Mouse (Mus musculus): Measurements from ENCODE around the gene Galnt13.
A peak's percentile ranks its signal among the peaks of the same experiment; 100 is the strongest.
"Not testable (repeated sequence)": the region's sequence is repeated elsewhere in the genome, so short reads cannot be mapped to it uniquely, and the experiment has no call there.

Gene Galnt13

DNA sequence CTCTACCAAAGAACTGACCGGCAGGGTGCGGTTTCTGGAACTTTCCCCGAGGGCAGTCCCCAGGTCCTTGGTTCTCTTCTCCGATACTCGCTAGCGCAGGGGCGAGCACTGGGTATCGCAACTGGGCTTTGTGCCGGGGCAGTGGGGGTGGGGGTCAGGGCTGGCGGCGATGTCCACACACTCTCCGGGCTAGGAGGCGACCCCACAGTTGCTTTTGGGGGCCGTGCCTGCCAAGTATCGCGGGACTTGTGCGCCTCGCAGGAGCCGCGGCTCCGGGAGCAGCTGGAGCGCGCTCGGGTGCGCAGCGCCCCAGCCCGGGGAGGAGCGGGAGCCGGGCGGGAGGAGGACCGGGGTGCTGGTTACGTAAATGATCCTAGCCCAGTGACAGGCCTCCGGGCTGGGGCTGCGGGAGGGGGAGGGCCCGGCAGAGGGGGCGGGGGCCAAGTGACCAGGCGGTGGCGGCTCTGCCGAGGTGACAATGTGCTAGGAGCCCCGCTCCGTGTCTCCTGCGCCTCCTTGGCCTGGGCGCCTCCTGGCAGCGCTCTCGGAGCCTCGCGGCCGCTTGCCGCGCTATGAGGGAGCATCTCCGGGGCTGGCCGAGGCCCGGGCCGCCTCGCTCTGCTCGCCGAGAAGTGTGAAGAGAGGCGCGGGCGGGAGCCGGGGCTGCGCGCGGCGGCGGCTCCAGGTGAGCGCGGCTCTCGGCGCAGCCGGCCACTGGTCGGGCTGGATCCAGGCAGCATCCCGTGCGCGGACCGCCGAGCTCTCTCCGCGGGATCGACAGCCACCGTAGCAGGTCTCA is at the start of gene Galnt13:
Gene Galnt13, plus strand, starts transcription at position 381 of the 799 bp plus-strand sequence.
- peak; percentile 12 for DNase-seq (ENCODE audit: low spot score)

DNA sequence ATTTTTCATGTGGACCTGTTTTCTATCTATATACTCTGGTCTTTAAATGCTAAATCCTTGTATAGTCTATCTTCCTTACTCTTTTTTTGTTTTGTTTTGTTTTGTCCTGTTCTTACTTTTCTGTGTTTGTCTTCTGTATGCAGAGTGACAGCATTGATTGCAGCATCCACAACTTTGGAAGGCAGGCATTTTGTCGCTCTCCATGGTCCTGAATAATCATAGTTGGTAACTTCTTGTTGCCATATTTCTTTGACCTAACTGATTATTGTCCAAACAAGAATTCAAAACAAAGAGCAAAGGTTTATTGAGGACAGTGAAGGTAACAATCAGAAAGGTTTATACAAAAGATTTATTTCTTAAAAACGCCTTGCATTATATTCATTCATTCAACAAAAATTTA is 5.1 kb upstream of the Galnt13 start:
- DNase-seq (ENCODE audit: low spot score): no peak

DNA sequence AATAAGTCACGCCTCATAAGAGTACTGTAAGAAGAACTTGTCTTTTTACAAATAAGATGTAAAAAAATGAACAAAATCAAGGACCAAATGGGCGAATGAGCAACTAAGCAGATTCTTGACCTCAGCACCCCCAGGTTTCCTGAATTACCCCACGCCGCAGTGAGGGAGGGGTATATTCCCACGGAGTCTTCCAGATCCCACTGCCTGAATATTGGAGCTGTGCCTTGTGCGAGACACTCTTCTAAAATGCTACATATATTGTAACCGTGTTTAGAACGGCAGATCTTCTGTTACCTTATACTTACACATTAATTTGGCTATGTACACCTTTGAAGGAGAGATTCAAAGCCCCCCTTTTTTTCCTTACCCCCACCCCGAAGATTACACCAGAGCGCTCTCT is 737 bp upstream of the Galnt13 start:
- no peak for DNase-seq (ENCODE audit: low spot score)

DNA sequence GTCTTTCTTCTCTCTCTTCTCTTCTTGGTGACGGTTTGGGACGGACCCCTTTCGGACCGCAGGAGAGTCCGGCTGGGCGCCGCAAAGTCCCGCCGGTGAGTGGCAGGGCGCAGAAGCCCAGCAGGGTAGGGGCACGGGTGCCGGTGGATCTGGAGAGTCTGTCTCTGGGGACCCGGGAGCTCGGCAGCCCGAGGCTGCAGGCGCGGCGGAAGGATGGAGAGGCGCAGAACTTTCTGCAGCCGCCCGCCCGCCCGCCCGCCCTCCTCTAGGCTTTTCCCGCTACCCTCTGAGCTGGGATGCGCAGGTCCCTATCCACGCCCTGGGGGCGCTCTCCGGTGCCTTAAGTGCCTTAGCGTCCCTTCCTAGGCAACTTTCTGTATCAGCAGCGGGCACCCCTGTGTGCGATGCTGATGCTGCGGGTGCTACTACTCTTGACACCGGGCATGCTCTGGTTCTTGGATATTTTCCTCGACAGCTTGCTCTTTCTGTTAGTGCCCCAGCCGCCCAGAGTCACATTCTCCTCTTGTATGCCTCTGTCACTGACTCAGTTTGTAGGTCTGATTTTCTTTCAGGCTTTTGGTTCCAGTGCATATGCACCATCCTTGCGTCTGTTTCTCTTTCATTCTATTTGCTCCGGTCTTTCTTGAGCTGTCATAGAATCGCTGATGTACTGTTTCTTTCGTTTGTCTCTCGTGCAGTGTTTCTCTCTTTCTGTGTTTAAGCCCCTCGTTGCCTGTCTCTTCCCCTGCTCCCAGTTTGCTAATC is 801 bp downstream of the Galnt13 start:
- no peak for DNase-seq (ENCODE audit: low spot score)

DNA sequence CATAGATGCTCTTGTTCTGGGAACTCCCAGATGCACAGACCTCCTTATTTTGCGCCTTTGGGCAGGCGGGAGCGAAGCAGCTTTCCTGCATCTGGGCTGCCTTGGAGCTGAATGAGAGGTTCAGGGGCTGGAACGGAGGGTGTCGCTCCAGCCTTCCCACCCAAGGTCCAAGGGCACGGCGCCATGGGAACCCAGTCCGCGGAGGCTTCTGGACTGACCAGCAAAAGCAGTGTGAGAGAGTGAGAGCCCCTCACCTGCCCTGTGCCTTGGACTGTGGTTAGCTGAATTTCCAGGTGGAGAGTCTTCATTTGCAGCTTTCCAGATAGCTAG is 1.3 kb downstream of the Galnt13 start:
- no peak for DNase-seq (ENCODE audit: low spot score)

DNA sequence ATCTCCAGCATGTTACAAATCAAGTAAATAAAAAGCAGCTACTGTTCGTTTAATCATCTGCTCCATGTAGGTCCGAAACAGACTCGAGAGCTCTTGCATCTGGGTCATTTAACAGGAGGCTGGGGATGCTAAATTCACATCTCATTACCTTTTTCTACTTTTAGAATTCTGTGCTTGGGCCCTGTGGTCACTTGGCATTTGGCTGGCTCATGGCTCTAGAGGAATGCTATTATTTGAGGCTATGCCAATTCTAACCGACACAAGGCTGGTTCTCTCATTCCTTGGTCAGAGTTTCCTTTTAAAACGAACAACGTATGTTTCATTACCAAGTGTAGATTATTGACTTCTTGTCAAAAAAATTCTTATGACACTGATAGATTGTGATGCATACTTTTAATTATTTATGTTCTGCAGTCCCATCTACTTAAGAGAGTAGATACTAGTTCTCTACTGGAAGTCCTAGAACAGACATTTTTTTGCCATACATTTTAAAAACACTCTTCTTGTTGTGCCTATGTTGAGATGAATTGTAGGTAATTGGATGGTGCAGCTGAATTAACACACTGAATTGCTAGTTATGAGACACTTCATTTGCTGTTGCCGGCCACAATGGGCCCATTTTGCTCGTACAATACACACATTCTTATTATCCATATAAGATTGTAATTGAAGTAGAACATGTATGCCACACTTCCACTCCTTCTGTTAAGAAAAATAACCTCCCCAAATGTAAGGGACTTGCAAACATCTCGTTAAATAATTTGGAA is 6.8 kb downstream of the Galnt13 start:
- no peak for DNase-seq (ENCODE audit: low spot score)

DNA sequence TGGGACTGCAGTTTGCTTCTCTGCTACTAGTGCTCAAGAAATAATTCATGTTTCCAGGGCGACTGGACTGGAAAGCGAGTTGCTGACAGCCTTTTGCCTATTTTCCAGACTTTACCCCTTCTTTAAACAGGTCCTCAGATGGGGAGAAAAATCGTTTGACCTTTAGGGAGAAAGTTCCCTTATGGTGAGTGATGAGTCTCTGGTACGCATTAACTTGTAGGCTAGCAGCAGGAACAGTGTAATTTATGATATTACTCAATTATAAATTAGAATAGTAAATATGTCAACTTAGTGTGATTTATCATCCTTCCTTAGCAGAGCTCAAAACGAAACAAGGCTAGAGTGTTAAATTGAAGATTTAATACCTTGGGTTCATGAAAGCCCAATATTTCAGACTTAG is 47.3 kb downstream of the Galnt13 start:
- DNase-seq (ENCODE audit: low spot score): no peak

DNA sequence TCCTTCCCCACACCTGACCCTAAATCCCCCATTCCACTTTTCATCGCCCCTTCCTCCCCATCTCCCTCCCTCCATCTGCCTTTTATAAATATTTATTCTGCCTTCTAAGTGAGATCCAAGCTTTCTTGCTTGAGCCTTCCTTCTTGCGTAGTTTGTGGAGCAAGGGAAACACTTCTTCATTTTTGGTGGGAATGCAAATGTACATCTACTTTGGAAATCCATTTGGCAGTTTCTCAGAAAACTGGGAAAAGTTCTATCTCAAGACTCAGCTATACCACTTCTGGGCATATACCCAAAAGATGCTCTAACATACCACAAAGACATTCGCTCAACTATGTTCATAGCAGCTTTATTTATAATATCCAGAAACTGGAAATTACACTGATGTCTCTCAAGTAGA is 86.9 kb downstream of the Galnt13 start:
- no peak for DNase-seq (ENCODE audit: low spot score)

DNA sequence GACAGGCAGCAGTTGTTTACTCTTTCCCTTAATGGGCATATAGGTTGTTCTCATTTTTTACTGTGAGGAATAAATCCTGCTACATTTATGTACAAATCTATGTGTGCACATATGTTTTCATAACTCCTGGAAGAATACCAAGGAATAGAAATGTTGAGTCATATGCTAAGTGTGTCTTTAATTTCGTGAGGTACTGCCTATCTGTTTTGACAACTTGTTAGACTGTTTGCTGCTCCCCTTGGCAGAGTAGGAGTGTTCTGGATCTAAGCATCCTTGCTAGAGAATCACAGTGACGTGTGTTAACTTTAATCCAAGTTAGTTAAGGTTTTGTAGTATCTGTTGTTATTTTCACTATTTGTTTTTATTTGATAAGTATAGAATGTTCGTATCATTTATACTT is 91.0 kb downstream of the Galnt13 start:
- no peak for DNase-seq (ENCODE audit: low spot score)

DNA sequence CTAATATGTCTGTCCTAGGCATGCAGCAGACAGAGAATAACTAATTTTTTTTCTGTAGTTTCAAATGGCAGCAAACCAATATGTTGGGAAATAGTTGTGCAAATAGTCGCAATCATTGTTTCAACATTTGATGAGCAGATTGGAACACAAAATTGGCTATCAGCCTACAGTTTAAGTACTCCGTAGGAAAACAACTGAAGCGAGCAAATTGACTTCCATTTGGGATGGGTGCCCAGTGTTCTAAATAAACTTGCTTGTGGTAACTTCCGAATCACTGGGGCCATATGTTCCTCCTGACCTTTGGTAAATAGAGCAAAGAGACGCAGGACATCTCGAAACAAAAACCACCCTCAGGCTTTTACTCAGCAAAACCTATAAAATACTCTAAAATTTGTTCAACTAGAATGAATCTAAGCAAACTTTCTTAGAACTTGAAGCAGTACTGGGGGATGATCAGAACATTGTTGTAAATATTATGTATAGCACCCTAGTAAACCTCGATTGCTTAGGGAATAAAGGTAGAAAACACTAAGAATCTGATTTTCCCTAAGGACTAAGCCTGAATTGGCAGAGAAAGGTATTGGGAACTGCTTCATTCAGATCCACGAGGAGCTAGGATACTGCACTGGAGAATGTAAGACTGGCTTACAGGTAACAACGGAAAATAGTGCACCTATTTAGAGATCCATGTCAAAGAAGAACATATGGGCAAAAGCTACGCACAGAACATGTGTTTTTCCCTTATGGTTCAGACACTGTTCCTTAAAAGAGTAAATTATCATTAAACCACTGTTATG is 122.4 kb downstream of the Galnt13 start:
- DNase-seq (ENCODE audit: low spot score): peak; percentile 8

DNA sequence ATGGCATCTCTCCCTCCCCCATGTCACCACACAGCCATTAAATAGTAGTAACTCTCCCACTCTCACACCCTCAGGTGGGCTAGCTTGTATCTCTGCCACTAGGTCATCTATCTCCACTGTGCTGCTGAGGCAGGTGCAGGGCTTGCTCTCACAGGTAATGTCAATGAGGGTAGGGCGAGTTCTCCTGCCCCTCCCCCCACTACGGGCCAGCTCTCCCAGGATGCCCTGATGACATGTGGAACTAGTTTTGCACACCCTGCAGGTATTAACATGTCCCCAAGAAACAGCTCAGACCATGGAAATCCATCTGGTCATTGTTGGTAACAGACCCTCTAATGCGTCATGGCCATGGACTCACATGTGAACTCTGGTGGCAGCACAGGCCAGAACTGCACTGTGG is 129.0 kb downstream of the Galnt13 start:
- no peak for DNase-seq (ENCODE audit: low spot score)

DNA sequence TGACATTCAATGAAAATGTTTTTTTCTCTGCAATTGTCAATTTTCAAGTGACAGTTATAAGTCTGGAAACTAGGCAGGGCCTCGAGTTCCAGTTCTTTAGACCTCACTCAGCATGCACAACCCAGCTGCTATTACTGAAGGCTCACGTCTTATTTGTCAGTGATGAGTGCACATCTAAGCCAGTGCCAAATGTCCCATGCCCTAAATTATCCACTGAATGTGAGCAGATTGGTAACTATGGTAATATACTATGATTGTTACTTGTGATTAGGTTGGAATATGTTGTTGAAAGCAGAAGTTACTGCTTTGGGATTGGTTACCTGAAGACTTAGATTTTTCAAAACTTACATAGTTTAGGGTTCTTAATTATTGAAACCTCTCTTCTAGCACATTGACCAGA is 131.1 kb downstream of the Galnt13 start:
- DNase-seq (ENCODE audit: low spot score): no peak

DNA sequence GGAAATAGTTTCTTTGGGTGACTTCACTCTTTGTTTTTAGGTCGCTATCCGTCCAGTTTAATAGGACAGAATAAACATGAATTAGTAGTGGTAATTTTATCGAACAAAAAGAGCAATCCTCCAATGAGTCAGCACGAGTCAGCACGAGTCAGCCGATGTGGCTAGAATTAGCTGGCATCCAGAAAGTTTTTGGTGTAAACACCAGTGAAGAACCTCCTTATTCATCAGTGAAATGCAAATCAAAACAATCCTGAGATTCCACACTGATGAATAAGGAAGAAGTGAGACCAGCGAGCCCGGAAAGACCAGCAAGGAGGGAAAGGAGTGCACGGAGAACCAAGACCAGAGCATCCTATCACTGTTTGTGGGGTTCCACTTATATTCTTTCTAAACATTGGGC is 131.5 kb downstream of the Galnt13 start:
- DNase-seq (ENCODE audit: low spot score): no peak

DNA sequence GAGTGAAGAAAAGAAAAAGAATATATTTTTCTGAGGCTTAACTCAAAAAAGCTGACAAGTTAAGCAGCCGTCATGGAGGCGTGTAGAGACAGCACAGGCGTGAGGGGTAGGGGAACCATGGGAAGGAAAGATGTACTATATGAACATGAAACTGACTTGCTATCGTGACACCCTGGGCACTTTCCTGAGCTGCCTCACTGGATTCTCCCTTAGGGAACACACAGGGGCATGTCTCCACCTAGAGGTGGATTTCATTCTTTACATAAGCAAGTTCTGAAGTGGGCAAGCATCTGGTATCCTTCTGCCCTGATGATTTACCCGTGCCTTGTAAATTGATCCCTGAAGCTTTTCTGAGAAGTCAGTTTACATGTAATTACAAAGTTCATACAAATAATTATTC is 277.7 kb downstream of the Galnt13 start:
- not testable (repeated sequence) for DNase-seq (ENCODE audit: low spot score)

DNA sequence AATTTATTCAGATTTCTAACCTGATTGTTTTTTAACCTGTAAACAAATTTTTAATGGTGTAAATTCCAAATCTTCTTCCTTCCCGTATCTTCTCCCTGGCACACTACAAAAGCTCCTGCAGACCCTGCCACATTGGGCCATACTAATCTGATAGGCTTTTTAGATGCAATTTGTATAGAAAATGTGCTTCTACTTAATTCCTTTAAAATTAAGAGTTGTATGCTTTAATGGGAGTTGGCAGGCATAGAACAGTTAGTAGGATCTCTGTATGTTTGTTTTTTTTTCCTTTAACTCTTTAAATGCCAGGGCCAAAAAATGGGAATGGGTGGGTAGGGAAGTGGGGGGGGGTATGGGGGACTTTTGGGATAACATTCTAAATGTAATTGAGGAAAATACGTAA is 315.1 kb downstream of the Galnt13 start:
- no peak for DNase-seq (ENCODE audit: low spot score)

DNA sequence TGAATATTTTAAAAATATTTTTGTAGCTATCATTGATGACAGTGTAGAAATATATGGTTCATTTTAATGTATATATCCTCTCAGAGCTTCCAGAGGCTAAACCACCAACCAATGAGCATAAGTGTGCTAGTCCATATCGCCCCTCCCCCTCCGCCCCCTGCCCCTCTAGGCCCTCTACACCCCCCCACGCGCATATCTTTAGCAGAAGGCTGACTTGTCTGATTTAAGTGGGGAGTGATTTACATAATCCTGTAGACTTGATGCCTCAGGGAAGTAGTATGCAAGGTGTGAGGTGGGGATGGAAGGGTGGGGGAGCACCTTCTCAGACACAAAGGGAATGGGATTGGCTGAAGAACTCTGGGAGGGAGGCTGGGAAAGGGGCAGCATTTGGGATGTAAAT is 323.7 kb downstream of the Galnt13 start:
- DNase-seq (ENCODE audit: low spot score): no peak

DNA sequence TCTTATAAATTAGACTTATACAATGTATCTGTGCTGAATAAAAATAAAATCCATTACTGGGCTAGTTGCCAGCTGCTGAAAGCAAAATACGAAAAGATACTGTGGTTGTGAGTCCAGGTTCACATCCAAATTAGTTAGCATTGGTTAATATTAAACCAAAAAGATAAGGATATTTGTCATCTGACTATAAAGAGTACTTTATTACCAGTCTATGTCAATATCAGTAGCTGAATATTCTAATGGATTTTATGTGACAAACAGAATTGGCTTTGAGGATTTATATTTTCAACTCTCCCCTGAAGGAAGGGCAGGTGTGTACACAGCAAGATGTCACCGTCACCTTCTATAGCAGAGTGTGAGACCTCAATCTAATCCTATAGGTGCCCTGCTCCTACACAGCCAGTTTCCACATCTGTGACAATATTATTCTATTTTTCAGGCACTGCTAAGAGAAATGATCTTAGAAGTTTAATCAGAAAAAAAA is 342.7 kb downstream of the Galnt13 start:
- DNase-seq (ENCODE audit: low spot score): no peak

DNA sequence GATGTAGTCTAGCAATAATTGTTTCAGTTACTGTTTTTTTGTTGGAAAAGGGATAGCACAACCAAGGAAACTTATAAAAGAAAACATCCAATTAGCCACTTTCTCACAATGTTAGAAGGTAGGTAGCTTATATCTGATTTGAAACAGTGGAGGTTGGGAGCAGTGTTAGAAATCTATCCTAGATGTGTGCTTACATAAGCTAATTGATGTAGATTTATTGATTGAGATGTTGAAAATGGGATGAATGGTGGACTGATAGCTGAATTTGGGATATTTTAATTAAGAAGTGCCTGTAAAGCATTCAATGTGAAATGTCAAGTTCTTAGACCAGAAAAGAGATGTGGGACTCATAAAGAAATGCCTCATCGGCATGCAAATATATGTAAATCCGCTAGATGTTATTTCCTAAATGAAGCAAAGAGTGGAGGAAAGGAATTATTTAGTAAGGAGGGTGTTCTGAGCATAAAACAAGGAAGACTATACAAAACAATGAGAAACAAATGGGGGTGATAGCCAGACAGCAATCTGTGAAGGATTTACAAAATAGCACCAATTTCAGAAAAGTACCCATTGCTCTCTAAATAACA is 377.6 kb downstream of the Galnt13 start:
- DNase-seq (ENCODE audit: low spot score): no peak

DNA sequence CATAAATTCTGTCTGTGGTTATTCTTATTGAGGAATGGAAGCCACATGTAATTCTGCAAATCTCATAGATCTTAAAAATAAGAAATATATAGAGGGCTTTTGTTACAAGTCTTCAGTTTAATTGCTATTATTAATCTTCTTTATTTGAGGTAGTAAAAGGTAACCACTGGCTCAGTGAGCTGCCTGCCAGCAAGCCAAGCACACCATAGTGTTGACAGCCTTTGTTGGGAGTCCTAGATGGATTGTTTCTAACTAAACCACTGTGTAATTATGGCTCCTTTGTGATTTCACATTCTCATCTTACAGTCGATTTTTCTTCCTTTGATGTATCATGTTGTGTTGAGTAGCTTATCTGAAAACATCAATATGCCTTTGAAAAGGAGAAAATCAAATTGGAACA is 405.1 kb downstream of the Galnt13 start:
- DNase-seq (ENCODE audit: low spot score): no peak

DNA sequence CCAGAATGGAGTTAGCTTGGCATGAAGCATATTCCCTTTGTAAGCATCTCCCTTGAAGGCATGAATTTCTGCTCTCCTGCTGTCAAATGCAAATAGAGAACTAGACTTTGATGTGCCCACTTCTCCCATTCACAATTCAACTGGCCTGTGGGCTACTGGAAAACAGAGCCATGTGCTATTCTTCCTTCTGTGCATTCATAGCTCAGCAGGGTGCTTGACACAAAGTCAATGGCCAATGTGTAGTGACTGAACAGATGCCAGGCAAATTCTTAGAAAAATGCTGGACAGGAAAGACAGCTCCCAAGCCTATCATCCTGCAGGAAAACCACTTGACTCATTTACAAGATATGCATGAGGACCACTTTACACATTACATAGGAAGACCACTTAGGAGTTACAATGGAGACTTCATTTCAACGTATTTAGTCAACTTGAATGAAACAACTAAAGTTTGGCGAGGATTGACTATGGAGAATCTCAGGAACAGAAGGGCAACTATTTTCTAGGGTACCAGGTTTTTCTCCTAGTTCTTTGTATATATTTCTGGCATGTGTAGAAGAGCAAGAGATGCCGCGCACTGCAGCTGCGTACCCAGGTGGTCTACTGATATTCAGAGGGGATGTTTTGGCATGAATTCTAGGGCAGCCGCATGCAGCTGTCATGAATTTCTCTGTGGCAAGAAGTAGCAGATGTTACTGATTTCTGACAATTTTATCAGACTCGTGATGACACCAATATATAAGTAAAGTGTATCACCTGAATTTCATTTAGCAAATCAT is 470.4 kb downstream of the Galnt13 start:
- no peak for DNase-seq (ENCODE audit: low spot score)

Measured in lung, postnatal 25 days (tissue).